Mouse (Mus musculus) intestine, embryonic 16.5 days (tissue): ENCODE data around the gene Thsd7a. TPM values are rescaled to one million over a fixed set of nuclear protein-coding genes. Genes with fewer than 3 reads are reported as not detected.

Source experiments
- ATAC-seq: fragments of 200-750 bp; cut with Nextera tagmentation; 2 replicates; pipeline ENCODE4 v1.8.0; 2017; ENCODE audit warnings: moderate TSS enrichment, moderate library complexity
- H3K27ac ChIP-seq: fragments of 300-500 bp; sonication (generic); 2 replicates; pipeline ENCODE4 v1.5.1; 2014; ENCODE audit warnings: mild to moderate bottlenecking, low read length
- H3K27me3 ChIP-seq: fragments of 300-500 bp; sonication (generic); replicated peaks from 2 replicates; pipeline ENCODE4 v1.6.1; 2014; ENCODE audit warnings: low read length, control low read depth, mixed read lengths; ENCODE audit not compliant: control insufficient read depth, insufficient read depth
- H3K36me3 ChIP-seq: fragments of 300-500 bp; sonication (generic); 2 replicates; pipeline ENCODE4 v1.6.1; 2014; ENCODE audit warnings: low read length, control low read depth; ENCODE audit not compliant: control insufficient read depth, insufficient read depth
- H3K4me1 ChIP-seq: fragments of 300-500 bp; sonication (generic); 2 replicates; pipeline ENCODE4 v1.6.1; 2014; ENCODE audit warnings: low read length, control low read depth, mixed read lengths; ENCODE audit not compliant: control insufficient read depth, insufficient read depth
- H3K4me2 ChIP-seq: fragments of 300-500 bp; sonication (generic); 2 replicates; pipeline ENCODE4 v1.6.1; 2014; ENCODE audit warnings: low read depth, low read length, control low read depth
- H3K4me3 ChIP-seq: fragments of 300-500 bp; sonication (generic); 2 replicates; pipeline ENCODE4 v1.5.1; 2014; ENCODE audit warnings: mild to moderate bottlenecking, low read length
- H3K9ac ChIP-seq: fragments of 300-500 bp; sonication (generic); 2 replicates; pipeline ENCODE4 v1.6.1; 2014; ENCODE audit warnings: low read depth, low read length
- H3K9me3 ChIP-seq: fragments of 300-500 bp; sonication (generic); 2 replicates; pipeline ENCODE4 v1.6.1; 2016; ENCODE audit warnings: low read length, control low read depth; ENCODE audit not compliant: control insufficient read depth
- WGBS: fragments of 180-500 bp; shearing (Covaris S2); extraction: QIAGEN DNeasy Blood & Tissue Kit; methylation state at CpG from one replicate; pipeline ENCODE4 v1.1.7; 2014; 5-methylcytosine and 5-hydroxymethylcytosine counted together
- polyA plus RNA-seq: library from polyadenylated mRNA; unstranded; fragments of >200 nt; fragmentation: Nextera tagmentation; extraction: Ambion mirVana; gene quantifications from 2 replicates; pipeline ENCODE4 v1.2.1, GENCODE M21; 2015

Thsd7a gene
- polyA plus RNA-seq, 1 experiment from 2014 or later: 2.6 TPM

DNA sequence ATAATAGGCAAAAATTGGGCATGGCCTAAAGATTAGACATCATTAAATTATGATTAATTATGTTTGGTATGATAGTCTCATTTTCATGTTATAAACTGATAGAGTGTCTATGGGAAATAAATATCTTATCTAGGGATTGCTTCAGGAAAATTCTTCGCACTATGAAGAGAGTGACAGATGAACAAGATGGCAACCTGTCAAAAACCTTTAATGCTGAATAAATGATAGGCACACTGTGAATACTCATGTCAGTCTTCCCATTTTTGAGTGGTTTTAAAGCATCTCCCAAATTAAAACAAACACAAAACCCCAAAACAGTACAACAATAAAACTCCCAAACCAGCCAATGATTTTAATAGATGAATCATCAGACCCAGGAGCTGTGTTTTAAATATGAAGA, 362.5 kb downstream of the Thsd7a start:
- no peaks in the 10 kb centered on the region for H3K4me1 ChIP-seq
- no peaks in the 10 kb centered on the region for H3K27me3 ChIP-seq
- no peak for ATAC-seq
- no peak overlapping the region for H3K9ac ChIP-seq
- H3K4me2 ChIP-seq: no peak overlapping the region
- WGBS: 94% methylated on average over 1 of the region's 1 CpGs
- no peaks in the 10 kb centered on the region for H3K9me3 ChIP-seq
- H3K36me3 ChIP-seq: no peaks in the 10 kb centered on the region
- no peak overlapping the region for H3K4me3 ChIP-seq
- H3K27ac ChIP-seq: no peak overlapping the region

GRCm38 (mm10) chr6:12385591-12385990, 363.6 kb downstream of the Thsd7a start:
- H3K9ac ChIP-seq: no peak overlapping the region
- 57% methylated on average over 3 of the region's 3 CpGs for WGBS
- no peaks in the 10 kb centered on the region for H3K27me3 ChIP-seq
- H3K4me2 ChIP-seq: no peak overlapping the region
- no peak for ATAC-seq
- H3K9me3 ChIP-seq: no peaks in the 10 kb centered on the region
- no peaks in the 10 kb centered on the region for H3K4me1 ChIP-seq
- no peak overlapping the region for H3K4me3 ChIP-seq
- H3K36me3 ChIP-seq: no peaks in the 10 kb centered on the region
- H3K27ac ChIP-seq: no peak overlapping the region

- 82% methylated on average over 6 of the region's 6 CpGs for WGBS
- Histone ChIP-seq H3K9ac (no peak overlapping the region), H3K36me3 (no peaks in the 10 kb centered on the region), H3K27me3 (no peaks in the 10 kb centered on the region), H3K4me2 (no peak overlapping the region), H3K4me3 (no peak overlapping the region), H3K9me3 (no peaks in the 10 kb centered on the region), H3K27ac (no peak overlapping the region), H3K4me1 (no peaks in the 10 kb centered on the region)
- no peak for ATAC-seq
Observed at GRCm38 (mm10) chr6:12381136-12381778, 368.0 kb downstream of the Thsd7a start.

DNA sequence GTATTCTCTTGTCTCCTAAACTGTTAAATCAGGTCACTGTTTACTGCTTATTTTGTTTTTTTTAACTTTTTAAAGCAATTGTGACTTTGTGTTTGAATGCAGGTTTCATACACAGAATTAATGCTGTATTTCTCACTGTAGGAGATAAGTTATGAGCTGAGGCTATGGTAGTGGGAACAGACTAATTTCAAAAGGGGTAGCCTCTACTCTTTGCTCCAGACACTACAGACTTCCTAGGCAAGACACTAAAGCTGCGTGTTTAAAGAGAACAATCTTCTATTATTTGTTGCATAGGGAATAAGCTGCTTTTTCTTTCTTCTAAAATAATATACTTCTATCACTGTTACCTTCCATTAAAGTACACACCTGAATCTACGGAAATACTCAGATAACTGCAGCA, 368.5 kb downstream of the Thsd7a start:
- ATAC-seq: no peak
- Histone ChIP-seq H3K27ac (no peak overlapping the region), H3K27me3 (no peaks in the 10 kb centered on the region), H3K36me3 (no peaks in the 10 kb centered on the region), H3K4me1 (no peaks in the 10 kb centered on the region), H3K4me3 (no peak overlapping the region), H3K4me2 (no peak overlapping the region), H3K9me3 (no peaks in the 10 kb centered on the region), H3K9ac (no peak overlapping the region)
- 88% methylated on average over 2 of the region's 2 CpGs for WGBS

DNA sequence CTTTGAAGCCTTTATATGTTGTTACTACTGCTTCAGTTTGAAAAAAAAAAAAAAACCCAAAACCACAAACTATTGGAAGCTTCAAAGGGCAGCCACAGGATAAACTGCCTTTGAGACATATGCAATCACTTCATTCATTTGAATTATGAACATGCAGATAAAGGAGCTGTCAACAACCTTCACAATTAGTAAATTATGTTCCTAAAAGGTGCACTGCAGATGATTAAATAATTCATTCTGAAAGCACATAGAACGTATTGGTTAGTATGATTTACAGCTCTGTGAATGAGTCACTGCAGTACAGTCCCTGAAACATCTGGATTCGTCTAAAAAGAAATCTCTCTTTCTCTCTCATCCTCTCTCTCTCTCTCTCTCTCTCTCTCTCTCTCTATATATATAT, 390.5 kb downstream of the Thsd7a start:
- no peak for ATAC-seq

GRCm38 (mm10) chr6:12353573-12353972, 395.6 kb downstream of the Thsd7a start:
- no peak overlapping the region for H3K4me3 ChIP-seq
- no peak overlapping the region for H3K27ac ChIP-seq
- no peaks in the 10 kb centered on the region for H3K27me3 ChIP-seq
- no peak for ATAC-seq
- no peak overlapping the region for H3K9ac ChIP-seq
- H3K4me1 ChIP-seq: no peaks in the 10 kb centered on the region
- no peak overlapping the region for H3K4me2 ChIP-seq
- WGBS: 64% methylated on average over 2 of the region's 2 CpGs
- H3K9me3 ChIP-seq: no peaks in the 10 kb centered on the region
- no peaks in the 10 kb centered on the region for H3K36me3 ChIP-seq

More for the DNA sequence above, 390.5 kb downstream of the Thsd7a start:
- Histone ChIP-seq H3K4me2 (no peak overlapping the region), H3K4me3 (no peak overlapping the region), H3K9me3 (no peaks in the 10 kb centered on the region), H3K36me3 (no peaks in the 10 kb centered on the region), H3K27me3 (no peaks in the 10 kb centered on the region), H3K4me1 (no peaks in the 10 kb centered on the region), H3K9ac (no peak overlapping the region), H3K27ac (no peak overlapping the region)
- 32% methylated on average over 2 of the region's 2 CpGs for WGBS

- H3K4me2 ChIP-seq: no peak overlapping the region
- no peak for ATAC-seq
- H3K4me3 ChIP-seq: no peak overlapping the region
- no peak overlapping the region for H3K9ac ChIP-seq
- 75% methylated on average over 9 of the region's 9 CpGs for WGBS
- H3K27ac ChIP-seq: no peak overlapping the region
- H3K36me3 ChIP-seq: no peaks in the 10 kb centered on the region
- H3K27me3 ChIP-seq: no peaks in the 10 kb centered on the region
- H3K9me3 ChIP-seq: no peaks in the 10 kb centered on the region
- H3K4me1 ChIP-seq: no peaks in the 10 kb centered on the region
Observed at GRCm38 (mm10) chr6:12352165-12352719, 397.0 kb downstream of the Thsd7a start.

GRCm38 (mm10) chr6:12350753-12351152, 398.5 kb downstream of the Thsd7a start:
- H3K4me2 ChIP-seq: no peak overlapping the region
- no peaks in the 10 kb centered on the region for H3K36me3 ChIP-seq
- H3K9ac ChIP-seq: no peak overlapping the region
- no peaks in the 10 kb centered on the region for H3K27me3 ChIP-seq
- no peak for ATAC-seq
- no peak overlapping the region for H3K27ac ChIP-seq
- WGBS: 39% methylated on average over 5 of the region's 5 CpGs
- no peaks in the 10 kb centered on the region for H3K9me3 ChIP-seq
- H3K4me3 ChIP-seq: no peak overlapping the region
- H3K4me1 ChIP-seq: no peaks in the 10 kb centered on the region

DNA sequence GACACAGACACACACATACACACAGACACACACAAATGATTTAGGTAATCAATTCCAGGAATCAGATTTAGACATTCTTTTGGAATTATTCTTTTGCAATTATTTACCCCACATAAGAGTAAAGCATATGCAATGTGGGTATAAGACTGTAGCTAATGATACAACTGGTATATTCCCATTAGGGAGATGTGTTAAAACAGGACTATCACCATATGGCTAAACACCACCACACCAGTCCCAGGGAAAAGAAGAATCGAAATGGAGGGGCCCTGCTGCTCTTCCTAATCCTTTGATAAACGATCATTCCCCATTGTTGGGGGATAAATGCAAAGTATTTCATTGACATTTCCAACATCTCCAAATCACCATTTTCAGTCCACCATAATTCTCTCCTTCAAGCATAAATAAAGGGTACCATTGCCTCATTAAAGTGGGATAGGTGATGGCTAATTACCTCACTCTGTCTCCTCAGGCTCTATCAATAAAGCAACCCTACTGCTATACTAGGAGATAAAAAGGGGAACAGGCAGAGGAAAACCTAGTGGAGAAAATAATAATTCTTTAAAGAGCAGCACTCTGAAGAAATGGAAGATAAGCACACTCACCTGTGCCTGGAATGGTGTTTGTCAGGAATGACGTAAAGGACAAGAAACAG, 400.0 kb downstream of the Thsd7a start:
- H3K27me3 ChIP-seq: no peaks in the 10 kb centered on the region
- 72% methylated on average over 3 of the region's 3 CpGs for WGBS
- no peak overlapping the region for H3K4me2 ChIP-seq
- no peaks in the 10 kb centered on the region for H3K9me3 ChIP-seq
- no peak for ATAC-seq
- no peaks in the 10 kb centered on the region for H3K36me3 ChIP-seq
- no peak overlapping the region for H3K9ac ChIP-seq
- no peak overlapping the region for H3K27ac ChIP-seq
- no peak overlapping the region for H3K4me3 ChIP-seq
- no peaks in the 10 kb centered on the region for H3K4me1 ChIP-seq
